Mouse (Mus musculus) layer of hippocampus, adult 9-10 months (tissue): ENCODE data around the gene Gbp7.
"Not testable (repeated sequence)": the region's sequence is repeated elsewhere in the genome, so short reads cannot be mapped to it uniquely, and the experiment has no call there.

Source experiments
- DNase-seq: peaks from one replicate; pipeline ENCODE4 v3.0.0; 2022; ENCODE audit warnings: low spot score

The Gbp7 gene

DNA sequence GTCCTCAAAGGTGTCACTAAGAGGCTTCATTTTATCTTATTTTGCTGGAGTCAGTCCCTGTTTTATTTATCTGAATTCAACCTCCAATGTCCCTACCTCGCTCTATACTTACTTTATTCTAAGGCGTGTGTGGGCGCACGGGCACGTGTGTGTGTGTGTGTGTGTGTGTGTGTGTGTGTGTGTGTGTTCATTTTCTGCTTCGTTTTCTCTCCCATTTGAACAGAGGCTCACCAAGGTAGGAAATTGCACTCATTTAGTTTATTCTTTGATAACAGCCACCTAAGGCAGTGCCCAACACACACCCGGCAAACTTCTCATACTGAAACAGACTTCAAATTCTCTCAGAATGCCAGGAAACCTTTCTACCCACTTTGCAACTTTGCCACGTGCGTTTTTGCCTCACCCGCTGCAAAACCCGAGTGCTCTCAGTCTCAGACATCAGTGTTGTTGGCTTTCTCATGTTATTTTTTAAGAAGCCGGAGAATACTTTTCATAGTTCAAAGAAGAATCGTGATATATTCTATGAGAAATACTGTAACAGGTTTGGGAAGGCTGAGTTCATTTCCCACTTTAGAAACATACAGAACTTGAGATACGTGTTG is 31.0 kb downstream of the Gbp7 start:
- no peak for DNase-seq

DNA sequence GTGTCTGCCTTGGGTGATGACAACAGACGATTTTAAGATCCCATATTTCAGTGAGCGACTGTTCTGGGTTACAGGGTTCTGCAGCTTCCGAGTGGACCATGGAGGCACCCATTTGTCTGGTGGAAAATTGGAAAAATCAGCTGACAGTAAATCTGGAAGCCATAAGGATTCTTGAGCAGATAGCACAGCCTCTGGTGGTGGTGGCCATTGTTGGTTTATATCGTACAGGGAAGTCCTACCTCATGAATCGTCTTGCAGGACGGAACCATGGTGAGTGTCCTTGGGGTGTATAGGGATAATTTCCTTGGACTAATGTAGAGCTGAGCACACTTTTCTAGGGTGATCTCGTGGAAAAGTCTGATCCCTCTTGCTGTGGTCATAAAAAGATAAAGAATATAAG is 31.5 kb downstream of the Gbp7 start:
- no peak for DNase-seq

DNA sequence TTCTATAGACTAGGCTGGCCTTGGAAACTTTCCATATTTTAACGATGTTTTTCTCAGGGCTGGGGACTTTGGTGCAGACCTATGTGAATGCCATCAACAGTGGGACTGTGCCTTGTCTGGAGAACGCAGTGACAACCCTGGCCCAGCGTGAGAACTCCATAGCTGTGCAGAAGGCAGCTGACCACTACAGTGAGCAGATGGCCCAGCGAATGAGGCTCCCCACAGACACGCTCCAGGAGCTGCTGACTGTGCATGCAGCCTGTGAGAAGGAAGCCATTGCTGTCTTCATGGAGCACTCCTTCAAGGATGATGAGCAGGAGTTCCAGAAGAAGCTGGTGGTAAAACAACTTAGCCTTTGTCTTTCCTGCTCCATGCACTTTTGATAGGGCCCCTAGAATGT is 37.3 kb downstream of the Gbp7 start:
- not testable (repeated sequence) for DNase-seq

DNA sequence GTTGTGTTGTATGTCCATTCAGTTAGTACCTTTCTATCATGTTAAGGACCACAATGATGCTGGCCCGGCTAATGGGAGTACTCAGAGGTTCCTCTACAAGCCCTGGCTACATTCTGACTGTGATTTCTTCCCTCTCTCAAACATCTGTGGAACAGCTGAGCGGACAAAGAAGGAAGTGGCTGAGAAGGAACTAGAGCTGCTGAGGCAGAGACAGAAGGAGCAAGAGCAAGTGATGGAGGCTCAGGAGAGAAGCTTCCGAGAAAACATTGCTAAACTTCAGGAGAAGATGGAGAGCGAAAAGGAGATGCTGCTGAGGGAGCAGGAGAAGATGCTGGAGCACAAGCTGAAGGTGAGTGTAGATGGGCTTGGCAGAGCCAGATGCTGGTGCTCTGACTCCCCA is 40.6 kb downstream of the Gbp7 start:
- no peak for DNase-seq

DNA sequence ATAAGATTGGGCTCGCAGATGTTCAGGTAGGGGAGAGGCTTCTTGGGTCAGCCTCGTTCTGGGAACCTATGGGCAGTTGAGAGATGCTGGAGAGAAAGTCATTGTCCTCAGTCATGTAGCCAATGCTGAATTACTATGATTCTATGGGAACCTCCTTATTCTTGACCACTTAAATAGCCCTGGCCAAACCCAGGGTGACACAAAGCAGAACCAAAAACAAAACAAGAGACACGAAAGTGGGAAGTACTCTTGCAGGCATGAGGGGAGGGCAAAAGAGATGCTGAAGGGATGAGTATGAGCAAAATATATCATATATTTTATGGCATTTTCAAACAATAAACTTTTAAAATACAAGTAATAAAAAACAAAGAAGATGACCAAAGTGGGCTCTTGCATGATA is 47.0 kb downstream of the Gbp7 start:
- no peak for DNase-seq

DNA sequence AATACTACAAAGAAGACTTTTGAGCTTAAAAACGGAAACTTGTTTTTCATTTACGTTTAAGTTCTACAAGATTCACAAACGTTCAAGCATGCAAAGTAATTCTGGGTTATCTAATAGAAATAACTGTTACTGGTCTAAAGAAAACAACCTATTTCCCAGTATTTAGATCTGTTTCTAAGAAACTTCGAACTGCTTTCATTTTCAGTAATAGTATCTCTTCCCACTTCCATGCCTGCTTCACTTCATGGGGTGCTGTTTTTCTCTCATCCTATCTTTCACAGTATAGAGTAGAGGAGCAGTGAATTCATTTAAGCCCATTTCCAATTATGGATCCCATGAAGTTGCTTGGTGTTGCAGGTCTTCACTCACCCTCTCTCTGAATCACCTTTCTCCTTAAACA is 48.2 kb downstream of the Gbp7 start:
- DNase-seq = no peak

DNA sequence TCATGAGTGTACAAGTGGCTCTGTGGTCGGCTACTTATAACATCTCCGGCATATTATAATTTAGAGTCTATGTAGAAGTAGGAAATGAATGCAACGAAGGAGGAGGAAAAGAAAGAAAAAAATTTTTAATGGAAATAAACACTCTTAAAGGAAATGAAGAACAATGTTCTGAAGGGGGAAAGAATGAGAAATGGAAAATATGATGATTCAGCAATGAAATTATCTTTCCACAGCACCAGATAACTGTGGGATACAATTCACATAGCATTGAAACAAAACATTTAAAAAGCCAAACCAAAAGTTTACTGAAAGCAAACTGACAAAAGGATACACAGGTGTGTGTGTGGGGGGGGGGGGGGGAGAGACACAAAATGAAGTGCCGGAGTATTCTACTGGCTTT is 52.9 kb downstream of the Gbp7 start:
- DNase-seq = no peak

DNA sequence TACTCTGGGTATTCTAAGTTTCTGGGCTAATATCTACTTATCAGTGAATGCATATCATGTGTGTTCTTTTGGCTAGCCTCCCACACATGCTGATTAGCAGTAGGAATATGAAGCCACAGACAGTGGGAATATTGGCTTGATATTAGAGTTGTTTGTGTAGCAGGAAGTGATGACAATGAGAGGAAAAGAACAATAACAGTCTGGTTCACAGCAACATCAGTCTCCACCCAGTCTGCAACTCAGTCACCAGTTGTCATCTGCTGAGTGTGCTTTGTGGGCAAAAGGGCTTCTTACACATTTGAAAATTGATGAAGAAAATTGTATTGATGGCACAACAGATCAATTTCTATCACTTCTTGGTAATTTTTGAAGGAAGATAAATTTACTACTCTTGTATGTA is 57.2 kb downstream of the Gbp7 start:
- DNase-seq = no peak

DNA sequence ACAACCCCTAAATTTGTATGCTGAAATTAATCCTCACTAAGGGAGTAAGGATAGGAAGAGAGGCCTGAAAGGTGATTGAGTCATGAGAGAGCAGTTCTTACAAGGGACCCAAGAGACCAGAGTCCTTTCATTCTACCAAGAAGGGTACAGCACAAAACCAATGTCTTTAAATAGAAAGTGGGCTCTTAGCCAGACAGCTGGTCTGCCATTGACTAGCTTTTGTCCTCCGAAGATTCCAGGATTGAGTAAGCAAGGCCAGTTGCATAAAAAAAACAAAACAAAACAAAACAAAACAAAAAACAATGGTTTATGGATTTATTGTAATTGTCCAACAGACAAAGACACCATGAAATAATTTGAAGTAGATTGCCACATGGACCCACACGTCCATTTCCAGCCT is 58.7 kb downstream of the Gbp7 start:
- DNase-seq = no peak

DNA sequence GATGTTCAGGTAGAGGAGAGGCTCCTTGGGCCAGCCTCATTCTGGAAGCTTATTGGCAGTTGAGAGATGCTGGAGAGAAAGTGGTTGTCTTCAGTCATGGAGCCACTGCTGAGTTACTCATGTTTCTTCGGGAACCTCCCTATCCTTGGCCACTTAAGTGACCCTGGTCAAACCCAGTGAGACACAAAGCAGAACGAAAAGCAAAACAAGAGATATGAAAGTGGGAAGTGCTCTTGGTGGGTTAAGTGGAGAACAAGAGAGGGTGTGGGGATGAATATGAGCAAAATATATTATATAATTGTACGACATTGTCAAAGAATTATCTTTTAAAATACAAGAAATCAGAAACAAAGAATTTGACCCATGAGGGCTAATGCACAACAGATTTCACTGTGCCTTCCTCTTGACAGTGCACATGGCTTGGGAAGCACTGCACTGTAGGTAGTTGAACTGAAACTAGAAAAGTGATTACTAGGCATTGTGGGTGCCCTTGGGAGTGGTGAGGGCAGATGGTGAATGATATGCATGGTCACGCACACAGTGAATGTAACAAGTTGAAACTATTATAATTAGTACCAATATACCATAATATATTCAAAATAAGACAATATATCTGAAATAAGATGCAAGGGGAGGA is 60.4 kb downstream of the Gbp7 start:
- no peak for DNase-seq

DNA sequence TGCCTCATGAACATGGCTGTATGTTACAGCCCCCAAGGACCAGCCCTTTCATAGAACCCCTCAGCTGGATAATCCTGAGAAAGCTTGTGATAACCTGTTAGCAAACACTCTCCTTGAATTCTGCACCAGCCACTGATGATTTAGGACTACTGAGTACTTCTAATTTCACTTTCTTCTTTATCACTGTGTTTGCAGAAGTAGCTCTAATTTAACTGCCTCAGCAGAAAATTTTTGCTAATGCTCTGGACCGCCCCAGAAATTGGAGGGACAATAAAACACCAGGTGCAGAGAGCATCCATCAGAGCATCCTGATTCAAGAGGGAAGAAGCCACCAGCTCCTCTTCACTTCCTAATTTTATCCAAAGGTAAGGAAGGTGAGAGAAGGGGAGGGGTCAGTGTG is 64.4 kb downstream of the Gbp7 start, which contains the start of gene Gbp2b:
Gbp2b (plus strand) TSS at position 301 of the 400 bp plus-strand sequence.
- no peak for DNase-seq

DNA sequence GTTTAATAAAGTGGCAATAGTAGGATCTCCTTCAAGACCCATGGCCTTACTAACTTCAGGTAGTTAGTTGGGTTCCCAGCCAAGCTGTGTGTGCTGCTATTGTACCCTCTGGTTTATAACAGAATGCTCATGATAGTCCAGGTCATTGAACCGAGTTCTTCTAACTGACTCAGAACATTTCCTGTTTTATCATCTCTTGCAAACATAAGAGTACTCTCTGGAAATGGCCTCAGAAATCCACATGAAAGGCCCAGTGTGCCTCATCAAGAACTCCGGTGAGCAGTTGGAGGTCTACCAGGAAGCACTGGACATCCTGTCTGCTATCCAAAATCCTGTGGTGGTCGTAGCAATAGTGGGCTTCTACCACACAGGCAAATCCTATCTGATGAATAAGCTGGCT is 67.8 kb downstream of the Gbp7 start:
- no peak for DNase-seq
